ENCODE assay signal across 11 mouse cellular contexts in the genomic region with DNA sequence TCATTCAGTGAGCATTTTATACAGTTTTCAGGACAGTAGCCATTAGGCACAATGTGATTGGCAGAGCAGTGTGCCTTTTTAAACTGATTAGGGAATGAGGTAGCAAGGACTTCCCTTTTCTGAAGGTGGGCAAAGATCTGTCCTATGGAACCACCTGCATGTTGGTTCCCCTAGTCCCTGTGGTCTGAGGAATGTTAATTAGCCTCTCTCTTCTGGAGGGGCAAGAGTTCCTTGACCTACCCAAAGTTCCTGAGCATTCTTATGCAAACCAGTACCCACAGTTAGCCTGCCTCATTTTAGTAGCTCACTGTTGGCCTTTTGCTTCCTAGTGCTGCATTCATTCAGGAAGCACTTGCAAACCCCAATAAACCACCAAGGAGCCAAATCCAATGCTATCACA.
"Had no signal": no experiment of that assay in that cellular context is flagged by ENCODE, and none has a peak within 500 bp of the region (broad histone marks: within the 10 kb centered on the region; RNA-seq: fewer than 3 reads in every experiment).

No protein-coding gene starts in this region.

- DNase-seq: retina, postnatal 1 day; right cerebral cortex, adult 18-20 months; right cerebral cortex, postnatal 25 days; right cerebral cortex, postnatal 4 days; spleen, adult 18-20 months; thymus, adult 18-20 months; thymus, adult 2 months; thymus, postnatal 14 days; thymus, postnatal 25 days; thymus, postnatal 36 days; thymus, postnatal 4 days had no signal
